Mouse (Mus musculus) hindbrain, embryonic 13.5 days (tissue): ENCODE measurements around the gene Bptf. TPM values are rescaled to one million over a fixed set of nuclear protein-coding genes. Genes with fewer than 3 reads are reported as not detected.
"Not testable (repeated sequence)": the region's sequence is repeated elsewhere in the genome, so short reads cannot be mapped to it uniquely, and the experiment has no call there.

Experiments used
- ATAC-seq: fragments of 200-750 bp; cut with Nextera tagmentation; 2 replicates; pipeline ENCODE4 v1.8.0; 2017; ENCODE audit warnings: moderate TSS enrichment; ENCODE audit not compliant: low FRiP score
- H3K27ac ChIP-seq: fragments of 300-500 bp; sonication (generic); 2 replicates; pipeline ENCODE4 v1.5.1; 2015; ENCODE audit warnings: inconsistent platforms, mild to moderate bottlenecking, moderate library complexity
- H3K27me3 ChIP-seq: fragments of 300-500 bp; sonication (generic); 2 replicates; pipeline ENCODE4 v1.6.1; 2015; ENCODE audit warnings: mild to moderate bottlenecking, inconsistent platforms
- H3K36me3 ChIP-seq: fragments of 300-500 bp; sonication (generic); 2 replicates; pipeline ENCODE4 v1.6.1; 2015; ENCODE audit warnings: mild to moderate bottlenecking, inconsistent platforms
- H3K4me1 ChIP-seq: fragments of 300-500 bp; sonication (generic); replicated peaks from 2 replicates; pipeline ENCODE4 v1.6.1; 2015; ENCODE audit warnings: inconsistent platforms
- H3K4me2 ChIP-seq: fragments of 300-500 bp; sonication (generic); 2 replicates; pipeline ENCODE4 v1.6.1; 2015; ENCODE audit warnings: inconsistent platforms, mild to moderate bottlenecking, moderate library complexity
- H3K4me3 ChIP-seq: fragments of 300-500 bp; sonication (generic); 2 replicates; pipeline ENCODE4 v1.5.1; 2015; ENCODE audit warnings: mild to moderate bottlenecking, inconsistent platforms
- H3K9ac ChIP-seq: fragments of 300-500 bp; sonication (generic); 2 replicates; pipeline ENCODE4 v1.6.1; 2015; ENCODE audit warnings: mild to moderate bottlenecking, inconsistent platforms
- H3K9me3 ChIP-seq: fragments of 300-500 bp; sonication (generic); 2 replicates; pipeline ENCODE4 v1.6.1; 2016; ENCODE audit warnings: inconsistent platforms
- WGBS: fragments of 180-500 bp; shearing (Covaris S2); methylation state at CpG from one replicate; pipeline ENCODE4 v1.1.7; 2015; 5-methylcytosine and 5-hydroxymethylcytosine counted together
- polyA plus RNA-seq: library from polyadenylated mRNA; unstranded; fragments of >200 nt; fragmentation: Nextera tagmentation; extraction: Ambion mirVana; gene quantifications from 2 replicates; pipeline ENCODE4 v1.2.1, GENCODE M21; 2015

Gene Bptf
- polyA plus RNA-seq, 1 experiment from 2014 or later: 34.0 TPM

DNA sequence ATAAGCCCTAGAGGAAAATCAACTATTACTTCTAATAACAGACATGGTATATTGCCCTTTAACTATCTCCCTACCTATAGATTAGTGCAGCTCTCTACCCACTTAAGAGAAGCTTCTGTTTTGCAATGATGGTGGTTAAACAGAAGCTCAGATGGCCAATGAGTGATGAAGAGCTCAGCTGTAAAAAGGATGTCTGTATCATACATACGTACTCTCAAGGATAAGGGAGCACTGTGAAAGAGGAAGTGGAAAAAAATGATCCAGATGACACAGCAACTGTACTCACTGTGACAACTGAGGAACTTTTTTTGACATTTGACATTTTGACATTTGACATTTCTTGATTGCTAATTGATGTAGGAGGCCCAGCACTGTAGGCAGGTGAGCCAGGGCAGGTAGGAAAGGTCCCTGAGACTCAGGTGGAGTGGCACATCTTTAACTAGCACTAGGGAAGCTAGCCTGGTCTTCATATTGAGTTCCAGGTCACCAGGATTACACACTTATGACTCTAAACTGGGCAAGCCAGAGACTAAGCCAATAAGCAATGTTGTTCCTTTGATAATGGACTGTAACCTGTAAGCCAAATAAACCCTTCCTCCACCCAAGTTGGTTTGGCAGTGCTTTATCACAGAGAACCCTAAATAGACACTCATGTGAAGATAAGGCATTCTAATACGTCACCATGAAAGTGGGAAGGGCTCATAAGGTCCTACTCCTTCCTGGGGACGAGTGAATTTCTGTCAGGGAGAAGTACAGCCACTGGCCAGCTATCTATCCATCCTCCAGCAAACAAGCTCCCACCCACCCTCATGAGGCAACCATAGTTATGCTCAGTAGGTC lies 137.5 kb downstream of the Bptf start:
- WGBS: 83% methylated on average over 3 of the region's 3 CpGs
- ATAC-seq: no peak
- Histone ChIP-seq H3K9me3 (no peaks in the 10 kb centered on the region), H3K27me3 (no peaks in the 10 kb centered on the region), H3K4me3 (no peak overlapping the region), H3K4me1 (peaks cover 19% of the 10 kb centered on the region), H3K9ac (no peak overlapping the region), H3K36me3 (peaks cover 67% of the 10 kb centered on the region), H3K27ac (no peak overlapping the region; the same call in 1 of the 2 replicates), H3K4me2 (no peak overlapping the region)

DNA sequence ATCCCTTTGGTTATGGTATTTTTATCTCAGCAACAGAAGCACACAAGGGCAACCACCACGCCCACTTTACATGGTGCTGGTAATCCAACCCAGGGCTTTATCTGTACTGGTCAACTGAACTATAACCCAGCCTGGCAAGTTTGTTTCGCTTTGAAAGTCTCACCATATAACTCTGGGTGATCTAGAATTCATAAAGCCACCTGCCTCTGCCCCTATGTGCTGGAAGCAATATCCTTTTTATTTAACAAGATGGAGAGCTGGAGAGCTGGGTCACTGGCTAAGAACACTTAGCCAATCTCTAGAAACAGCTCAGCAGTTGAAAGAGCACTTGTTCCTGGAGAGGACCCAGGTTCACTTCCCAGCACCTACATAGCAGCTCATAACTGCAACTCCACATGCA lies 144.5 kb downstream of the Bptf start:
- H3K9ac ChIP-seq: no peak overlapping the region
- no peaks in the 10 kb centered on the region for H3K4me1 ChIP-seq
- no peak overlapping the region for H3K4me3 ChIP-seq
- WGBS: 94% methylated on average over 2 of the region's 2 CpGs
- no peak overlapping the region for H3K4me2 ChIP-seq
- ATAC-seq: no peak
- no peaks in the 10 kb centered on the region for H3K27me3 ChIP-seq
- H3K36me3 ChIP-seq: peaks cover 47% of the 10 kb centered on the region
- no peaks in the 10 kb centered on the region for H3K9me3 ChIP-seq
- H3K27ac ChIP-seq: no peak overlapping the region

DNA sequence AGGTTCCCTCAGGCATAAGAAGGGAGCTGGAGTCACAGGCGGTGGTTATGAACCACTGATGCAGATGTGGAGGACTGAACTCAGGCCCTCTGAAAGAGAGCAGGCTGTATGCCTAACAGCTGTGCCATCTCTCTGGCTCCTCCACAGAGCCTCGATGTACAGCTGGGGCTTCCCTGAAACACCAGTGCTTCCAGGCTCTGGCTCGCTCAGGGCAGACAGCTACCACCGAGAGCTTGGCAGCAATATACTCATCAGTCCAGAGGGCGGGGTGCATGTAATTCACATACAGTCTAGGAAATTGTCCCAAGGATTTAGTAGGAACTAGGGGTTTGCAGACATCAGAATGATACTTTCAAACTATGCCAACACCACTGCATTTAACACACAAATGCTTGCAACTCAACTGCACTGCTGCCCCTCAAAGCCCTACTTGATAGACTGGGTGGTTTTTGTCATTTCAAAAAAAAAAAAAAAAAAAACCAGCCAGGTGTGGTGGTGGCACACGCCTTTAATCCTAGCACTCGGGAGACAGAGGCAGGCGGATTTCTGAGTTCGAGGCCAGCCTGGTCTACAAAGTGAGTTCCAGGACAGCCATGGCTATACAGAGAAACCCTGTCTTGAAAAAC lies 145.8 kb downstream of the Bptf start:
- H3K27ac ChIP-seq, H3K9ac ChIP-seq, H3K4me1 ChIP-seq, ATAC-seq, H3K9me3 ChIP-seq, H3K4me2 ChIP-seq, H3K4me3 ChIP-seq, H3K27me3 ChIP-seq: not testable (repeated sequence)
- 88% methylated on average over 9 of the region's 9 CpGs for WGBS
- H3K36me3 ChIP-seq: peaks cover 38% of the 10 kb centered on the region

Other genes with a start within 250 kb of the Bptf start
- gene Smurf2, start 211.4 kb downstream of the Bptf start, polyA plus RNA-seq: 14.8 and 15.7 TPM in 2 replicates
- 189 TPM in 2 replicates for gene Kpna2, start 132.6 kb downstream of the Bptf start, polyA plus RNA-seq
- 5.4 and 5.6 TPM in 2 replicates for gene 1810010H24Rik, start 106.4 kb downstream of the Bptf start, polyA plus RNA-seq
- 55.8 and 56.1 TPM in 2 replicates for gene Nol11, start 57.3 kb upstream of the Bptf start, polyA plus RNA-seq